Mouse (Mus musculus): ENCODE measurements around the gene Plce1. TPM values are rescaled to one million over a fixed set of nuclear protein-coding genes. Genes with fewer than 3 reads are reported as not detected.

Plce1 gene
- polyA plus RNA-seq, 1 experiment = not detected

DNA sequence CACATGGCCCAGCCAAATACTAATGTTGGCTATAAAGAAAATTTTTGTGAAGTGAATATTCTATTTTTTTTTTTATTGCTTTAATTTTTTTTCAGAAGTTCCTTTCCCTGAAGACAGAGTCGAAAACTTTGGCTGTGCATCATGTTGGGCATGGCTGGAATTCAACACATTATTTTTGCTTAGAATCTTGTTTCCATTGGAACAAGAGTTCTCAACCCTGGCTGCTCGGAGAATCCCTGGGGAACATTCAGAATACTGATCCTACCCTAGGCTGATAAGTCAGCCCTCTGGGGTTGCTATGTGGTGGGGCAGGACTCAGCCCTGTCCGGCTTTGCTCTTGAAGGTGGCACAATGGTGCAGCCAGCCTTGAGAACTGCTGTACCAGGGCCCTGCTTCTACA, 118.1 kb downstream of the Plce1 start:
- Histone ChIP-seq H3K4me3 (ENCODE audit: insufficient read depth, low read length) (no peak overlapping the region), H3K27ac (ENCODE audit: insufficient read depth, low read depth, low read length) (no peak overlapping the region), H3K4me1 (ENCODE audit: control insufficient read depth, insufficient read depth, low read length) (no peaks in the 10 kb centered on the region)
- TF ChIP-seq CTCF (IDR thresholded peaks at IDR 0.05; ENCODE audit: low read depth, low read length) (no peak), POLR2A (IDR thresholded peaks at IDR 0.05; ENCODE audit: borderline replicate concordance, low read depth, low read length) (no peak)

DNA sequence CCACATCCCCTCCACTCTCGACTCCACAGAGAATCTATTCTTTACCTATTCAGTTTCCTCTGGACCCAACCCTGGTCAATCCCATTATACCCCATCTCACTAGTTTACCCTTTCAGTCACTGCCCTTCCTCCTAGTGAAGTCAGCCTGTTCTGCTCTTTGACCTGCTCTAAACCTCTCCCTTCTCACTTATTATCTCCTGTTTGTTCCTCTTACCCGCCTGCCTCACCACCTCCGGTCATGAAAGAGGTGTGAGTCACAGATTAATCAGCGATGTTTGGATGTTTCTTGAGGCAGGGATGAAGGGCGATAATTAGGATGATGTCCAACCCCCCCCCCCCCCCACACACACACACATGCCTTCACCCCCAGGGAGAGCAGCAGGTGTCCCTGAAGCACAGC, 120.2 kb downstream of the Plce1 start:
- no peak overlapping the region for H3K27ac ChIP-seq (ENCODE audit: insufficient read depth, low read depth, low read length)
- TF ChIP-seq CTCF (IDR thresholded peaks at IDR 0.05; ENCODE audit: low read depth, low read length) (no peak), POLR2A (IDR thresholded peaks at IDR 0.05; ENCODE audit: borderline replicate concordance, low read depth, low read length) (no peak)
- no peak overlapping the region for H3K4me3 ChIP-seq (ENCODE audit: insufficient read depth, low read length)
- H3K4me1 ChIP-seq (ENCODE audit: control insufficient read depth, insufficient read depth, low read length) = no peaks in the 10 kb centered on the region

- H3K27ac ChIP-seq (ENCODE audit: insufficient read depth, low read depth, low read length) = no peak overlapping the region
- no peaks in the 10 kb centered on the region for H3K4me1 ChIP-seq (ENCODE audit: control insufficient read depth, insufficient read depth, low read length)
- TF ChIP-seq CTCF (IDR thresholded peaks at IDR 0.05; ENCODE audit: low read depth, low read length) (no peak), POLR2A (IDR thresholded peaks at IDR 0.05; ENCODE audit: borderline replicate concordance, low read depth, low read length) (no peak)
- no peak overlapping the region for H3K4me3 ChIP-seq (ENCODE audit: insufficient read depth, low read length)
These were observed 121.9 kb downstream of the Plce1 start for GRCm38 (mm10) chr19:38602811-38603210.

DNA sequence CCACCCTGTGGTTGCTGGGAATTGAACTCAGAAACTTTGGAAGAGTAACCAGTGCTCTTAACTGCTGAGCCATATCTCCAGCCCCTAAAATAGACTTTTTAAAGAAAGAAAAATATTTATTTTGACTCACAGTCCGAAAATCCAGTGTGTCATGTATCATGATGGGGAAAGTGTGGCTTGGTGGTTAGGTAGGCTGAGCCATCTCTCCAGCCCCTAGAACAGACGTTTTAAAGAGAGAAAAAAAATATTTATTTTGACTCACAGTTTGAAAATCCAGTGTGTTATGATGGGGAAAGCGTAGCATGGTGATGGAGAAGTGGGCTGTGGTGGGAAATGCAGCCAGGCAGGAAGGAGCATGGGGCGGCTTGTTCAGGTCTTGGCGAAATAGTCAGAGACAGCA, 126.3 kb downstream of the Plce1 start:
- H3K27ac ChIP-seq (ENCODE audit: insufficient read depth, low read depth, low read length) = no peak overlapping the region
- TF ChIP-seq CTCF (IDR thresholded peaks at IDR 0.05; ENCODE audit: low read depth, low read length) = no peak
- TF ChIP-seq POLR2A (IDR thresholded peaks at IDR 0.05; ENCODE audit: borderline replicate concordance, low read depth, low read length) = no peak
- H3K4me3 ChIP-seq (ENCODE audit: insufficient read depth, low read length) = no peak overlapping the region

GRCm38 (mm10) chr19:38608951-38609654, 128.2 kb downstream of the Plce1 start:
- no peak overlapping the region for H3K27ac ChIP-seq (ENCODE audit: insufficient read depth, low read depth, low read length)
- H3K4me3 ChIP-seq (ENCODE audit: insufficient read depth, low read length) = no peak overlapping the region
- no peaks in the 10 kb centered on the region for H3K4me1 ChIP-seq (ENCODE audit: control insufficient read depth, insufficient read depth, low read length)
- no peak for TF ChIP-seq POLR2A (IDR thresholded peaks at IDR 0.05; ENCODE audit: borderline replicate concordance, low read depth, low read length)

More for the DNA sequence above, 126.3 kb downstream of the Plce1 start:
- no peaks in the 10 kb centered on the region for H3K4me1 ChIP-seq (ENCODE audit: control insufficient read depth, insufficient read depth, low read length)

- no peak for TF ChIP-seq POLR2A (IDR thresholded peaks at IDR 0.05; ENCODE audit: borderline replicate concordance, low read depth, low read length)
- no peak for TF ChIP-seq CTCF (IDR thresholded peaks at IDR 0.05; ENCODE audit: low read depth, low read length)
- Histone ChIP-seq H3K27ac (ENCODE audit: insufficient read depth, low read depth, low read length) (no peak overlapping the region), H3K4me3 (ENCODE audit: insufficient read depth, low read length) (no peak overlapping the region), H3K4me1 (ENCODE audit: control insufficient read depth, insufficient read depth, low read length) (no peaks in the 10 kb centered on the region)
These were observed 129.4 kb downstream of the Plce1 start for GRCm38 (mm10) chr19:38610291-38610690.

DNA sequence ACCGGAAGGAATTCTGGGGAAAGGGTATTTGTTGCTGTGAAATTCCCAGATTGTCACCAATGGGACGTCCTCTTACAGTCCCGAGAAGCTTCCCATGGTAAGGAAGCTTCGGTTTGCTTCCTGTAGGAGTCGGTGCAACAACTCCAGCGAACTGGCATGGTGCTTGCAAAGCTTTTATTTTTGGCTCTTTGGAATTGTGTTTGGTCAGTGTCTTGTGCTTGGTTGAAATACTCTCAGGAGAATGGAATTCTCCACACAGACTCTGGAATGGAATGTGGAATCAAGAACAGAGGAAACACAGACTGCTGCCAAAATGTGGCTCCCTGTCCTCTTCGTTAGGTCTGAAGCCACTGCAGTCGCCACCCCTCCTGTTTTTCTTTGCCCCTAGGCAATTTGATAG, 129.9 kb downstream of the Plce1 start:
- no peak overlapping the region for H3K4me3 ChIP-seq (ENCODE audit: insufficient read depth, low read length)
- no peaks in the 10 kb centered on the region for H3K4me1 ChIP-seq (ENCODE audit: control insufficient read depth, insufficient read depth, low read length)
- TF ChIP-seq POLR2A (IDR thresholded peaks at IDR 0.05; ENCODE audit: borderline replicate concordance, low read depth, low read length) (no peak), CTCF (IDR thresholded peaks at IDR 0.05; ENCODE audit: low read depth, low read length) (no peak)
- H3K27ac ChIP-seq (ENCODE audit: insufficient read depth, low read depth, low read length) = no peak overlapping the region

- Histone ChIP-seq H3K4me1 (ENCODE audit: control insufficient read depth, insufficient read depth, low read length) (no peaks in the 10 kb centered on the region), H3K27ac (ENCODE audit: insufficient read depth, low read depth, low read length) (no peak overlapping the region), H3K4me3 (ENCODE audit: insufficient read depth, low read length) (no peak overlapping the region)
- TF ChIP-seq CTCF (IDR thresholded peaks at IDR 0.05; ENCODE audit: low read depth, low read length) (no peak), POLR2A (IDR thresholded peaks at IDR 0.05; ENCODE audit: borderline replicate concordance, low read depth, low read length) (no peak)
These were observed 133.3 kb downstream of the Plce1 start for GRCm38 (mm10) chr19:38614067-38614675.

GRCm38 (mm10) chr19:38615356-38615755, 134.4 kb downstream of the Plce1 start:
- no peak for TF ChIP-seq CTCF (IDR thresholded peaks at IDR 0.05; ENCODE audit: low read depth, low read length)
- no peak for TF ChIP-seq POLR2A (IDR thresholded peaks at IDR 0.05; ENCODE audit: borderline replicate concordance, low read depth, low read length)
- H3K4me3 ChIP-seq (ENCODE audit: insufficient read depth, low read length) = no peak overlapping the region
- no peak overlapping the region for H3K27ac ChIP-seq (ENCODE audit: insufficient read depth, low read depth, low read length)
- no peaks in the 10 kb centered on the region for H3K4me1 ChIP-seq (ENCODE audit: control insufficient read depth, insufficient read depth, low read length)

DNA sequence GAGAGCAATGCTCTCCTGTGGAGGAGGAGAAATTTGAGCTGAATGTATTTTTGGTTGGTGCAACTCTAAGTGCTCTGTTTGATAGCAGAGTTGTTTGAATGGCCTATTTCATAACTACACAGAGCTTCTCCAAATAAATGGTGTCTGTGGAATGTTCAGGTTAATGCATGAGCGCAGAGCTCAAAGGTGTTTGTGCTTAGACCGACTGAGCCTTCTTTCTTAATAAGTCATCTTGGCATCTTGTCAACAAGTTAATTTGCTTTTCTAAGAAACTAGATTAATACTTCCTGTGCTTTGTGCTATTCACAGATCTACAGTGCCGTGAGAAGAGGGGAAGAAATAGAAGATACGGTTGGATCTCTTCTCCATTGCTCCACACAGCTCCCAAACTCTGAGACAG, 139.2 kb downstream of the Plce1 start:
- Histone ChIP-seq H3K4me1 (ENCODE audit: control insufficient read depth, insufficient read depth, low read length) (no peaks in the 10 kb centered on the region), H3K27ac (ENCODE audit: insufficient read depth, low read depth, low read length) (no peak overlapping the region), H3K4me3 (ENCODE audit: insufficient read depth, low read length) (no peak overlapping the region)
- TF ChIP-seq CTCF (IDR thresholded peaks at IDR 0.05; ENCODE audit: low read depth, low read length) = no peak
- TF ChIP-seq POLR2A (IDR thresholded peaks at IDR 0.05; ENCODE audit: borderline replicate concordance, low read depth, low read length) = no peak
